Mouse (Mus musculus) heart, embryonic 12.5 days (tissue): ENCODE data around the gene Kpna2. TPM values are rescaled to one million over a fixed set of nuclear protein-coding genes. Genes with fewer than 3 reads are reported as not detected.

Experiments used
- ATAC-seq: fragments of 200-750 bp; cut with Nextera tagmentation; 2 replicates; pipeline ENCODE4 v1.8.0; 2017; ENCODE audit warnings: moderate TSS enrichment, moderate library complexity; ENCODE audit not compliant: insufficient number of reproducible peaks, low FRiP score
- H3K27ac ChIP-seq: fragments of 300-500 bp; sonication (generic); 2 replicates; pipeline ENCODE4 v1.5.1; 2016; ENCODE audit warnings: mild to moderate bottlenecking, moderate library complexity; ENCODE audit not compliant: poor library complexity, severe bottlenecking
- H3K27me3 ChIP-seq: fragments of 300-500 bp; sonication (generic); replicated peaks from 2 replicates; pipeline ENCODE4 v1.6.1; 2016; ENCODE audit warnings: mild to moderate bottlenecking, moderate library complexity
- H3K36me3 ChIP-seq: fragments of 300-500 bp; sonication (generic); 2 replicates; pipeline ENCODE4 v1.6.1; 2016; ENCODE audit warnings: mild to moderate bottlenecking, moderate library complexity
- H3K4me1 ChIP-seq: fragments of 300-500 bp; sonication (generic); replicated peaks from 2 replicates; pipeline ENCODE4 v1.6.1; 2016; ENCODE audit warnings: mild to moderate bottlenecking
- H3K4me2 ChIP-seq: fragments of 300-500 bp; sonication (generic); 2 replicates; pipeline ENCODE4 v1.6.1; 2016; ENCODE audit warnings: mild to moderate bottlenecking, moderate library complexity
- H3K4me3 ChIP-seq: fragments of 300-500 bp; sonication (generic); 2 replicates; pipeline ENCODE4 v1.5.1; 2016; ENCODE audit warnings: mild to moderate bottlenecking
- H3K9ac ChIP-seq: fragments of 300-500 bp; sonication (generic); 2 replicates; pipeline ENCODE4 v1.6.1; 2016; ENCODE audit warnings: mild to moderate bottlenecking, moderate library complexity
- H3K9me3 ChIP-seq: fragments of 300-500 bp; sonication (generic); replicated peaks from 2 replicates; pipeline ENCODE4 v1.6.1; 2016; ENCODE audit warnings: mild to moderate bottlenecking, moderate library complexity
- WGBS: fragments of 180-500 bp; shearing (Covaris S2); methylation state at CpG from one replicate; pipeline ENCODE4 v1.1.7; 2016; 5-methylcytosine and 5-hydroxymethylcytosine counted together
- polyA plus RNA-seq: library from polyadenylated mRNA; unstranded; fragments of >200 nt; fragmentation: Nextera tagmentation; extraction: Ambion mirVana; gene quantifications from 2 replicates; pipeline ENCODE4 v1.2.1, GENCODE M21; 2016

The Kpna2 gene
- polyA plus RNA-seq, 1 experiment from 2014 or later, result 301 TPM

- Histone ChIP-seq H3K27ac (no peak overlapping the region), H3K4me2 (no peak overlapping the region), H3K27me3 (no peaks in the 10 kb centered on the region), H3K9ac (no peak overlapping the region), H3K4me1 (peaks cover 10% of the 10 kb centered on the region; the same call in 1 of the 2 replicates), H3K36me3 (no peaks in the 10 kb centered on the region), H3K4me3 (no peak overlapping the region), H3K9me3 (no peaks in the 10 kb centered on the region)
- WGBS, result 23% methylated on average over 7 of the region's 7 CpGs
- ATAC-seq, result no peak
These were observed 18.9 kb downstream of the Kpna2 start for GRCm38 (mm10) chr11:106980455-106980854.

- H3K9me3 ChIP-seq, result no peaks in the 10 kb centered on the region
- H3K27ac ChIP-seq, result no peak overlapping the region
- no peaks in the 10 kb centered on the region for H3K36me3 ChIP-seq
- no peak for ATAC-seq
- no peaks in the 10 kb centered on the region for H3K27me3 ChIP-seq
- no peak overlapping the region for H3K4me2 ChIP-seq
- WGBS, result 74% methylated on average over 8 of the region's 8 CpGs
- no peak overlapping the region for H3K4me3 ChIP-seq
- 0 out of 2 replicates have a peak, but pooled peaks cover 4% of the 10 kb centered on the region for H3K4me1 ChIP-seq
- H3K9ac ChIP-seq, result no peak overlapping the region
These were observed 23.1 kb downstream of the Kpna2 start for GRCm38 (mm10) chr11:106976194-106976593.

- no peak overlapping the region for H3K27ac ChIP-seq
- H3K9me3 ChIP-seq, result no peaks in the 10 kb centered on the region
- 64% methylated on average over 8 of the region's 8 CpGs for WGBS
- H3K4me3 ChIP-seq, result no peak overlapping the region
- no peak for ATAC-seq
- no peaks in the 10 kb centered on the region for H3K27me3 ChIP-seq
- H3K9ac ChIP-seq, result no peak overlapping the region
- H3K4me2 ChIP-seq, result no peak overlapping the region
- 0 out of 2 replicates have a peak, but pooled peaks cover 4% of the 10 kb centered on the region for H3K4me1 ChIP-seq
- no peaks in the 10 kb centered on the region for H3K36me3 ChIP-seq
These were observed 23.7 kb downstream of the Kpna2 start for GRCm38 (mm10) chr11:106975419-106976177.

GRCm38 (mm10) chr11:106974440-106974839, 24.9 kb downstream of the Kpna2 start:
- H3K9me3 ChIP-seq, result no peaks in the 10 kb centered on the region
- H3K4me1 ChIP-seq, result 0 out of 2 replicates have a peak, but pooled peaks cover 4% of the 10 kb centered on the region
- no peaks in the 10 kb centered on the region for H3K27me3 ChIP-seq
- 75% methylated on average over 2 of the region's 2 CpGs for WGBS
- no peak overlapping the region for H3K27ac ChIP-seq
- no peaks in the 10 kb centered on the region for H3K36me3 ChIP-seq
- no peak overlapping the region for H3K4me3 ChIP-seq
- H3K9ac ChIP-seq, result no peak overlapping the region
- H3K4me2 ChIP-seq, result no peak overlapping the region
- ATAC-seq, result no peak

- 72% methylated on average over 5 of the region's 5 CpGs for WGBS
- ATAC-seq, result no peak
These were observed 26.3 kb downstream of the Kpna2 start for GRCm38 (mm10) chr11:106973016-106973415.

GRCm38 (mm10) chr11:106969798-106970197, 29.5 kb downstream of the Kpna2 start:
- no peak overlapping the region for H3K27ac ChIP-seq

More at GRCm38 (mm10) chr11:106973016-106973415, 26.3 kb downstream of the Kpna2 start:
- Histone ChIP-seq H3K9me3 (no peaks in the 10 kb centered on the region), H3K4me1 (0 out of 2 replicates have a peak, but pooled peaks cover 4% of the 10 kb centered on the region), H3K27ac (no peak overlapping the region), H3K9ac (no peak overlapping the region), H3K36me3 (no peaks in the 10 kb centered on the region), H3K27me3 (no peaks in the 10 kb centered on the region), H3K4me2 (no peak overlapping the region), H3K4me3 (no peak overlapping the region)

GRCm38 (mm10) chr11:106967630-106968029, 31.7 kb downstream of the Kpna2 start:
- Histone ChIP-seq H3K9ac (no peak overlapping the region), H3K4me2 (no peak overlapping the region), H3K4me1 (0 out of 2 replicates have a peak, but pooled peaks cover 5% of the 10 kb centered on the region), H3K36me3 (no peaks in the 10 kb centered on the region), H3K27ac (peak overlapping the region; percentile 65), H3K4me3 (no peak overlapping the region), H3K27me3 (no peaks in the 10 kb centered on the region), H3K9me3 (no peaks in the 10 kb centered on the region)
- WGBS, result 48% methylated on average over 10 of the region's 10 CpGs
- ATAC-seq, result peak; percentile 73

More at GRCm38 (mm10) chr11:106969798-106970197, 29.5 kb downstream of the Kpna2 start:
- no peaks in the 10 kb centered on the region for H3K9me3 ChIP-seq
- no peak overlapping the region for H3K4me3 ChIP-seq
- 89% methylated on average over 8 of the region's 8 CpGs for WGBS
- H3K36me3 ChIP-seq, result no peaks in the 10 kb centered on the region
- no peak overlapping the region for H3K9ac ChIP-seq
- H3K4me1 ChIP-seq, result 0 out of 2 replicates have a peak, but pooled peaks cover 5% of the 10 kb centered on the region
- no peak overlapping the region for H3K4me2 ChIP-seq
- no peaks in the 10 kb centered on the region for H3K27me3 ChIP-seq
- no peak for ATAC-seq

- H3K4me3 ChIP-seq, result no peak overlapping the region
These were observed 33.5 kb downstream of the Kpna2 start for GRCm38 (mm10) chr11:106965881-106966280.

GRCm38 (mm10) chr11:106962310-106962709, 37.0 kb downstream of the Kpna2 start:
- Histone ChIP-seq H3K4me2 (no peak overlapping the region), H3K36me3 (no peaks in the 10 kb centered on the region), H3K9ac (no peak overlapping the region), H3K4me1 (peaks cover 18% of the 10 kb centered on the region), H3K27me3 (no peaks in the 10 kb centered on the region), H3K27ac (0 out of 2 replicates have a peak overlapping the region, but pooled peaks have one; percentile 16), H3K9me3 (0 out of 2 replicates have a peak, but pooled peaks cover 8% of the 10 kb centered on the region), H3K4me3 (no peak overlapping the region)
- 78% methylated on average over 9 of the region's 9 CpGs for WGBS
- no peak for ATAC-seq

More at GRCm38 (mm10) chr11:106965881-106966280, 33.5 kb downstream of the Kpna2 start:
- H3K9ac ChIP-seq, result no peak overlapping the region
- 87% methylated on average over 4 of the region's 4 CpGs for WGBS
- H3K27me3 ChIP-seq, result no peaks in the 10 kb centered on the region
- no peak overlapping the region for H3K27ac ChIP-seq
- no peaks in the 10 kb centered on the region for H3K9me3 ChIP-seq
- peaks cover 17% of the 10 kb centered on the region for H3K4me1 ChIP-seq
- no peak for ATAC-seq
- H3K4me2 ChIP-seq, result no peak overlapping the region
- H3K36me3 ChIP-seq, result no peaks in the 10 kb centered on the region

GRCm38 (mm10) chr11:106961471-106962081, 37.8 kb downstream of the Kpna2 start:
- peak; percentile 40; the same call in 1 of the 2 replicates for ATAC-seq
- Histone ChIP-seq H3K9me3 (0 out of 2 replicates have a peak, but pooled peaks cover 8% of the 10 kb centered on the region), H3K27ac (0 out of 2 replicates have a peak overlapping the region, but pooled peaks have one; percentile 16), H3K4me1 (peaks cover 20% of the 10 kb centered on the region), H3K36me3 (no peaks in the 10 kb centered on the region), H3K9ac (no peak overlapping the region), H3K27me3 (no peaks in the 10 kb centered on the region), H3K4me3 (no peak overlapping the region), H3K4me2 (no peak overlapping the region)
- 61% methylated on average over 13 of the region's 13 CpGs for WGBS

GRCm38 (mm10) chr11:106959121-106959520, 40.2 kb downstream of the Kpna2 start:
- H3K27ac ChIP-seq, result no peak overlapping the region
- no peak for ATAC-seq
- no peak overlapping the region for H3K9ac ChIP-seq

More at GRCm38 (mm10) chr11:106959121-106959520, 40.2 kb downstream of the Kpna2 start:
- H3K4me2 ChIP-seq, result no peak overlapping the region
- H3K4me3 ChIP-seq, result no peak overlapping the region
- H3K4me1 ChIP-seq, result peaks cover 23% of the 10 kb centered on the region
- 85% methylated on average over 5 of the region's 5 CpGs for WGBS
- H3K27me3 ChIP-seq, result no peaks in the 10 kb centered on the region
- 0 out of 2 replicates have a peak, but pooled peaks cover 8% of the 10 kb centered on the region for H3K9me3 ChIP-seq
- no peaks in the 10 kb centered on the region for H3K36me3 ChIP-seq
